Mouse (Mus musculus) erythroblast, embryonic 14.5 days (primary cell): Measurements from ENCODE around the gene Patj.

ENCODE experiments used
- GATA1 ChIP-seq: IDR thresholded peaks from 2 replicates; pipeline ENCODE4 v1.6.1; 2012; ENCODE audit warnings: low read length, inconsistent platforms, mixed read lengths
- TAL1 ChIP-seq: IDR thresholded peaks from 3 replicates; pipeline ENCODE4 v1.6.1; 2012; ENCODE audit warnings: low read length, inconsistent platforms, mixed read lengths

DNA sequence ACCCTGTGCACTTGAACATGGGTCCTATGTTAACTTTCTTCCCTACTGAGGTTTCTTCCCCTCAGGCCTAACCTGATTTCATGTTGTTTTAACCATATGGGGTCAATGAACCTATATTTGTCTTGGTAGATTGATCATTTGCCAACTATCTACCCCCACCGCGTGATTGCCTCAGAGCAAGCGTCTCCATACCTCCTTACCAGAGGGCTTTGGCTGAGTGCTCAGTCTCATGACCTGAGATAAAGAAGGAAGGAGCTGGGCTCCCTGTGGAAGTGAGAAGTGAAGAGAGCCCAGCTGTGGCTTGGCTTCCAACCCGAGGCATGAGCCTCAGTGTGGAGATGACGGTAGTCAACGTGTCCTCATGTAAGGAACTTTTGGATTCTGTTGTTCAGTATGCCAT is 160.9 kb downstream of the Patj start:
- TF ChIP-seq TAL1 (no peak), GATA1 (no peak)
